Mouse (Mus musculus) C2C12 (cell line): Measurements from ENCODE around the gene S100pbp. TPM values are rescaled to one million over a fixed set of nuclear protein-coding genes. Genes with fewer than 3 reads are reported as not detected.

ENCODE experiments used
- H3K27me3 ChIP-seq: one replicate; pipeline ENCODE4 v1.6.1; 2011; ENCODE audit not compliant: control insufficient read depth, insufficient read depth, insufficient read length
- H3K36me3 ChIP-seq: one replicate; pipeline ENCODE4 v1.6.1; 2011; ENCODE audit not compliant: control insufficient read depth, insufficient read depth
- H3K4me3 ChIP-seq: one replicate; pipeline ENCODE4 v1.5.1; 2011; ENCODE audit warnings: mild to moderate bottlenecking, control low read depth; ENCODE audit not compliant: poor library complexity, insufficient read depth, severe bottlenecking
- H3K79me2 ChIP-seq: one replicate; pipeline ENCODE4 v1.6.1; 2011; ENCODE audit not compliant: control insufficient read depth, insufficient read depth
- H3K79me3 ChIP-seq: one replicate; pipeline ENCODE4 v1.6.1; 2011; ENCODE audit warnings: low read depth, control low read depth
- H3ac ChIP-seq: one replicate; pipeline ENCODE3; 2011; ENCODE audit warnings: low read depth; ENCODE audit not compliant: control insufficient read depth, insufficient read length
- CEBPB ChIP-seq: IDR thresholded peaks from one replicate; pipeline ENCODE4 v1.6.1; 2011; ENCODE audit warnings: low read depth, mild to moderate bottlenecking, control low read depth, moderate library complexity
- CTCF ChIP-seq: IDR thresholded peaks from one replicate; pipeline ENCODE4 v1.5.1; 2011; ENCODE audit not compliant: control insufficient read depth, insufficient read depth, insufficient read length
- FOSL1 ChIP-seq: IDR thresholded peaks from one replicate; pipeline ENCODE4 v1.8.0; 2011; ENCODE audit warnings: mild to moderate bottlenecking, low read length; ENCODE audit not compliant: poor library complexity, insufficient read depth, severe bottlenecking
- MAX ChIP-seq: IDR thresholded peaks from one replicate; pipeline ENCODE4 v1.6.1; 2011; ENCODE audit warnings: mild to moderate bottlenecking, control low read depth
- MYOD1 ChIP-seq: IDR thresholded peaks from one replicate; pipeline ENCODE4 v1.6.1; 2011; ENCODE audit warnings: low read depth; ENCODE audit not compliant: control insufficient read depth, insufficient read length
- MYOG ChIP-seq: IDR thresholded peaks from one replicate; pipeline ENCODE4 v1.6.1; 2011; ENCODE audit not compliant: control insufficient read depth, insufficient read length; ENCODE audit errors: extremely low read depth
- USF1 ChIP-seq: IDR thresholded peaks from one replicate; pipeline ENCODE4 v1.6.1; 2011; ENCODE audit warnings: low read depth, mild to moderate bottlenecking, control low read depth, moderate library complexity
- polyA plus RNA-seq: library from polyadenylated mRNA; unstranded; fragments of >200 nt; fragmentation: generic; extraction: Trizol; gene quantifications from one replicate; pipeline ENCODE4 v1.2.1, GENCODE M21; 2012; ENCODE audit warnings: missing spikeins

Gene S100pbp
- polyA plus RNA-seq, 1 experiment = 8.1 TPM

GRCm38 (mm10) chr4:129120520-129121445 lies 68.7 kb downstream of the S100pbp start:
- Histone ChIP-seq H3K79me3 (no peaks in the 10 kb centered on the region), H3ac (no peak overlapping the region), H3K27me3 (peaks cover 61% of the 10 kb centered on the region), H3K79me2 (no peaks in the 10 kb centered on the region), H3K36me3 (no peaks in the 10 kb centered on the region), H3K4me3 (no peak overlapping the region)
- TF ChIP-seq MAX (no peak), CTCF (peak; percentile 38)

GRCm38 (mm10) chr4:129119708-129120107 lies 69.8 kb downstream of the S100pbp start:
- Histone ChIP-seq H3K4me3 (no peak overlapping the region), H3K27me3 (peaks cover 68% of the 10 kb centered on the region), H3K79me2 (no peaks in the 10 kb centered on the region), H3ac (no peak overlapping the region), H3K36me3 (no peaks in the 10 kb centered on the region), H3K79me3 (no peaks in the 10 kb centered on the region)
- TF ChIP-seq CTCF (no peak), CEBPB (no peak), MYOD1 (no peak), MAX (no peak), USF1 (no peak), MYOG (no peak), FOSL1 (no peak)

- no peak overlapping the region for H3K4me3 ChIP-seq
- no peaks in the 10 kb centered on the region for H3K36me3 ChIP-seq
- H3K27me3 ChIP-seq = peaks cover 74% of the 10 kb centered on the region
- H3ac ChIP-seq = no peak overlapping the region
- H3K79me2 ChIP-seq = no peaks in the 10 kb centered on the region
- no peaks in the 10 kb centered on the region for H3K79me3 ChIP-seq
- TF ChIP-seq CTCF (no peak), FOSL1 (no peak), CEBPB (no peak), MAX (no peak), USF1 (no peak), MYOD1 (no peak), MYOG (no peak)
These were observed 71.6 kb downstream of the S100pbp start for GRCm38 (mm10) chr4:129117720-129118510.

- H3K27me3 ChIP-seq = peaks cover 62% of the 10 kb centered on the region
- no peak overlapping the region for H3ac ChIP-seq
- H3K79me3 ChIP-seq = no peaks in the 10 kb centered on the region
- H3K4me3 ChIP-seq = no peak overlapping the region
- no peaks in the 10 kb centered on the region for H3K36me3 ChIP-seq
- TF ChIP-seq FOSL1 (no peak), MAX (no peak), MYOG (no peak), USF1 (no peak), CEBPB (no peak), CTCF (no peak), MYOD1 (no peak)
- H3K79me2 ChIP-seq = no peaks in the 10 kb centered on the region
These were observed 72.8 kb downstream of the S100pbp start for GRCm38 (mm10) chr4:129116703-129117102.

- peaks cover 31% of the 10 kb centered on the region for H3K27me3 ChIP-seq
- no peaks in the 10 kb centered on the region for H3K36me3 ChIP-seq
- no peaks in the 10 kb centered on the region for H3K79me2 ChIP-seq
- no peaks in the 10 kb centered on the region for H3K79me3 ChIP-seq
- H3K4me3 ChIP-seq = no peak overlapping the region
- TF ChIP-seq MAX = peak; percentile 78
- TF ChIP-seq USF1 = no peak
- TF ChIP-seq CTCF = peak; percentile 96
- no peak for TF ChIP-seq FOSL1
- TF ChIP-seq MYOG = no peak
- TF ChIP-seq MYOD1 = peak; percentile 71
- TF ChIP-seq CEBPB = no peak
- H3ac ChIP-seq = no peak overlapping the region
These were observed 76.2 kb downstream of the S100pbp start for GRCm38 (mm10) chr4:129113083-129113988.
